Mouse (Mus musculus) myocyte (in vitro differentiated cells): ENCODE results near the gene Rundc1.
"Not testable (repeated sequence)": the region's sequence is repeated elsewhere in the genome, so short reads cannot be mapped to it uniquely, and the experiment has no call there.

Source experiments
- CEBPB ChIP-seq: IDR thresholded peaks from 2 replicates; pipeline ENCODE4 v1.6.1; 2011; ENCODE audit warnings: mild to moderate bottlenecking, moderate library complexity; ENCODE audit not compliant: poor library complexity, insufficient read depth, severe bottlenecking
- E2F4 ChIP-seq: IDR thresholded peaks from one replicate; pipeline ENCODE4 v1.6.1; 2011; ENCODE audit warnings: mild to moderate bottlenecking, control low read depth, moderate library complexity; ENCODE audit not compliant: insufficient read depth
- MAX ChIP-seq: IDR thresholded peaks from one replicate; pipeline ENCODE4 v1.6.1; 2011; ENCODE audit warnings: low read depth, mild to moderate bottlenecking, control low read depth
- MYOD1 ChIP-seq, 3 experiments: IDR thresholded peaks; one replicate each; pipeline ENCODE4 v1.6.1; 2011; ENCODE audit warnings: control low read depth in 2 of 3, low read depth in 2 of 3, mild to moderate bottlenecking in 2 of 3, moderate library complexity in 1 of 3; ENCODE audit not compliant: insufficient read length in 2 of 3, control insufficient read depth in 1 of 3
- MYOG ChIP-seq, 3 experiments: IDR thresholded peaks; one replicate each; pipeline ENCODE4 v1.6.1; 2011; ENCODE audit warnings: control low read depth in 2 of 3, low read depth in 2 of 3, mild to moderate bottlenecking in 2 of 3; ENCODE audit not compliant: insufficient read length in 2 of 3, control insufficient read depth in 1 of 3, insufficient read depth in 1 of 3
- POLR2A ChIP-seq: IDR thresholded peaks from one replicate; pipeline ENCODE4 v1.6.1; 2011; ENCODE audit warnings: low read depth, mild to moderate bottlenecking, control low read depth, moderate library complexity; ENCODE audit not compliant: insufficient read length
- POLR2AphosphoS2 ChIP-seq: IDR thresholded peaks from one replicate; pipeline ENCODE4 v1.6.1; 2011; ENCODE audit warnings: low read depth, control low read depth; ENCODE audit not compliant: insufficient read length
- SRF ChIP-seq: IDR thresholded peaks from one replicate; pipeline ENCODE4 v1.6.1; 2011; ENCODE audit warnings: low read depth; ENCODE audit not compliant: control insufficient read depth, insufficient read length
- TCF12 ChIP-seq: IDR thresholded peaks from one replicate; pipeline ENCODE4 v1.6.1; 2011; ENCODE audit warnings: mild to moderate bottlenecking, control low read depth; ENCODE audit not compliant: poor library complexity, insufficient read depth, severe bottlenecking
- TCF3 ChIP-seq: IDR thresholded peaks from one replicate; pipeline ENCODE4 v1.6.1; 2011; ENCODE audit warnings: low read depth, control low read depth; ENCODE audit not compliant: insufficient read length
- USF1 ChIP-seq: IDR thresholded peaks from one replicate; pipeline ENCODE4 v1.6.1; 2011; ENCODE audit warnings: low read depth, mild to moderate bottlenecking, control low read depth, moderate library complexity

- TF ChIP-seq CEBPB; MAX; POLR2A; MYOG (IDR thresholded peaks at IDR 0.05; ENCODE audit: control insufficient read depth in 1 of 3, insufficient read depth in 1 of 3, insufficient read length in 2 of 3, low read depth in 2 of 3); MYOD1 (IDR thresholded peaks at IDR 0.05; ENCODE audit: control insufficient read depth in 1 of 3, insufficient read length in 2 of 3, low read depth in 2 of 3); USF1; TCF12; POLR2AphosphoS2; SRF; E2F4; TCF3: not testable (repeated sequence)
Measured at GRCm38 (mm10) chr11:101378196-101378595, 46.7 kb upstream of the Rundc1 start.
